Mouse (Mus musculus): ENCODE measurements around the gene H6pd.

The H6pd gene

DNA sequence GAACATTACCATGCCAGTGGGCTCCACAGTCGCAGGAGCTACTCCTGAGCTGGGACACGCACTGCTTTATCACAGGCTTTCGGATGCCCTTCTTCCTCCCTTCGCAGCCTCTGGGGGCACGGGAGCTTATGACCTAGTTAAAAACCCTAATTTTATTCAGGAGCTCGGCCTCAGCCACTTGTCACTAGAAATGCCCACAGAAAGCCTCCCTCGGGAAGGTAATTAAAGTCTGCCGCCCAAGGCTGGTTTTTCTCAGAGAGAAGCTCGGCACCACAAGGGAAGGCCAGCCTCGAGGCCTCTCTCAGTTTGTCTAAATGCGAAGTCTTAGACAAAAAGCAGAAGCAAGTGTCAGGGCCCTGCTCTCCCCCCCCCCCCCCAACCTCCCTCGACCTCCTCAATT is 64.6 kb downstream of the H6pd start:
- no peak for DNase-seq (ENCODE audit: low spot score in 2 of 2)

DNA sequence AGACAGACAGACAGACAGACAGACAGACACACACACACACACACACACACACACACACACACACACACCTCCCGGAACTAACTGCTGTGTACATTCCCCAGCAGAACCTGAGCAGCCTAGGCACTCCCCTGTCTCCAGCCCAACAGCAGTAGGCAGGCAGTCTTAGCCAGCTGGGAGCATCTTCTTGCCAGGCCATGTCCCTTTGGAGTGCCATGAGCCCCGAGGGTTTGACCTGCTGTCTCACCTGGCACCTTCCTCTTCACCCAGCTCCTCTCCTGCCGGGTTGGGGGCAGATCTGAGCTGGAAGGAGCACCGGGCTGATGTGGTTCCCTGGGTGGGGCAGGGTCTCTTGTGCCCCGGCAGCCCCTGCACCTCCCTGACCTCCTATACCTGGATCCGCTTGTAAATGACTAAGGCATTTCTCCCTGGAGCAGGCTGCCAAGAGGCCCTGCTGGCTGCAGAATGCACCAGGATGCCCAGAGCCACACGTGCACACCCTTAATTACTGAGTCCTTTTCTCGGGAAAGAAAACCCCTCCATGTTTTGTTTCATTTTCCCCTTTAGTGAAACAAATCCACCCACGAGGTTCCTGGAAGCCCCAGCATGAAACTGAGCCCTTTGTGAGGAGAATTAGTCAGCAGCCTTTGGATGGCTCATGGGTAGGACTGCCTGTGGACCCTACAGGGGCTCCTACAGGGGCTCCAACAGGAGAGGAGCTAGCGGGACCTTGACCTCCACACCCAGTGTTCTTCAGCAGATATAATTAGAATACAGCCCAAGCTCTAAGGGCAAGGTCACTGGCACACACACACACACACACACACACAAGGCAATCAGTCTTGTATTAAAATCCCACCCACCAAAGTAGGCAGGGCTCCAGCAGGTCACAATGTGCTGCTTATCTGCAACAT is 65.7 kb downstream of the H6pd start:
- no peak for DNase-seq (ENCODE audit: low spot score in 2 of 2)

DNA sequence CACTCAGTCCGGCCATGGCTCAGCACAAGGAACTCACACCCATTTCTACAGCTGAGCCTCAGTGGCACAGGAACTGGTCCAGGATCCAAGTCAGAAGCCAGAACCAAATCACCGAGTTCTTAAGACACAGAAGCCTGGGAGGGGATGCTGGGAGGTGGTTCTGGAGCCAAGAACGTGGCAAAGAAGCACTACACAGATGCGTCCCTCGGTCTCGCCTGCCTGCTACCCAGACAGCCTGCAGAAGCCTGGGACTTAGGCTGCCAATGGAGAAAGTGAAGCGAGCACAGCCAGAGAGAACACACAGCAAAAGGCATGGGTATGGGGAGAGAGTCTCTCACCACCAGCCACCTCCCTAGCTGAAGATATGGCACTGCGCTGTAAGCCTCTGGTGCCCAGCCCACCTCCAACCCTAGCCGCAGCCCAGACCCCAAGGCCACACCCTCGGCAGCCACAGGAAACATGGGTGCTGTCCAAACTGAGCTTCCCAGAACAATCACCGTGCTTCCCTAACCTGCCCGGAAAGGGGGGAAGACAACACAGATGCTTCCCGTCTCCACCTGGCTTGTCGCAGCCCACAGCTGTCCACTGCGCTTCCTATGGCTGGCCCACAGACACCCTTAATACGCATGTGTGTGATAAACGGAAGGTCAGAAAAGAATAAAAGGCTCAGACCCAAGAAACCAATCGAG is 67.6 kb downstream of the H6pd start:
- no peak for DNase-seq (ENCODE audit: low spot score in 2 of 2)

DNA sequence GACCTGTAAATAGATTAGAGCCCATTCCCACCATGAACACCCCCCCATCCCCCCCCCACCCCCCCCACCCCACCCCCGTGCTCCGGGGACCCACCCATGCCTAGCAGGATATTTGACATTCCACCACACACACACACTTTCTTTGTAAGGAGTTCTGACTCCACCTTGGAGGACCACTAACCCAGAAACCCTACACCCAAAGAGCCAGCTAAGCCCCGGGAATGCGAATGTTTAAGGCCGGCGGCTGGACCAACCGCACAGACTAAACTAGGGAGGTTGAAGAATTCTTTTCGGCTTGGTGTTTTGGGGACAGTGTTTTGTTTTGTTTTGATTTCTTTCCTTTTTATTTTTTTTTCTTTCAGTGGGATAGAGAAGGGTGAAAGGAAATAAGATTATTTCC is 70.1 kb downstream of the H6pd start:
- DNase-seq (ENCODE audit: low spot score in 2 of 2): no peak

DNA sequence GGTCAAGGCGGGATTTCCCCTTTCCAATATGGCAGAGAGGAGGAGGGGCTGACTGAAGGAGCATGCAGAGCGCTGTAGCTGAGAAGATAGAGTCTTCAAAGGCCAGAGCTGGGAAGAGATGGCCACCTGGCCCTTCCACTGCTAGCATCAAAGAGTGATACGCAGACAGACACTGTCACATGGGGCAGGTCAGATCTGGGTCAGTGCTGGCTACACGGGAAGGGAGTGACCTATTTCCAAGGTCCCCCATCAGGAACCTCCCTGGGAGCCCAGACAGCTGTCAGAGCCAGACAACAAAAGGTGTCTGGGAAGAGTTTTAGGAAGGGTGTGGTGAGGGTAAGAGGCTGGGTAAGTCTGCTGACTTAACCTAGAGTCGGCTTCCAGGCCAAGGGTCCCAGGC is 71.9 kb downstream of the H6pd start:
- no peak for DNase-seq (ENCODE audit: low spot score in 2 of 2)

DNA sequence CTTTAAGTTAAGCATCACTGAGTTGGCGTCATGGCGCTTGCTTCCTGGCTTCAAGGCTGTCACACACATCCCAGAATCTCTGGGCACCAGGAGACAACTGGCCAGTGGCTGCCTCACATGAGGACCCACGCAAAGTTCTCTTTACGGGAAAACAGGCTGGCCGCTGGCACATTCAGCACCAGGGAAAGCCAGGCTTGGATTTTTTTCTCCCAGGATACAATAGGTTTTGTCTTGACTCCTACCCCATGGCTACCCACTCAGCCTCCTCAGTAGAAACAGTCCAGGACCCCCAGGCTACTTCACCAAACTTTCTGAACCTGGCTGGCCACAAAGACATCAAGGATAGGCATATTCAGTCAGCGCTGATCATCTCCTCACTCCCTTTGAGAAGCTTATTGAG is 73.4 kb downstream of the H6pd start:
- no peak for DNase-seq (ENCODE audit: low spot score in 2 of 2)

DNA sequence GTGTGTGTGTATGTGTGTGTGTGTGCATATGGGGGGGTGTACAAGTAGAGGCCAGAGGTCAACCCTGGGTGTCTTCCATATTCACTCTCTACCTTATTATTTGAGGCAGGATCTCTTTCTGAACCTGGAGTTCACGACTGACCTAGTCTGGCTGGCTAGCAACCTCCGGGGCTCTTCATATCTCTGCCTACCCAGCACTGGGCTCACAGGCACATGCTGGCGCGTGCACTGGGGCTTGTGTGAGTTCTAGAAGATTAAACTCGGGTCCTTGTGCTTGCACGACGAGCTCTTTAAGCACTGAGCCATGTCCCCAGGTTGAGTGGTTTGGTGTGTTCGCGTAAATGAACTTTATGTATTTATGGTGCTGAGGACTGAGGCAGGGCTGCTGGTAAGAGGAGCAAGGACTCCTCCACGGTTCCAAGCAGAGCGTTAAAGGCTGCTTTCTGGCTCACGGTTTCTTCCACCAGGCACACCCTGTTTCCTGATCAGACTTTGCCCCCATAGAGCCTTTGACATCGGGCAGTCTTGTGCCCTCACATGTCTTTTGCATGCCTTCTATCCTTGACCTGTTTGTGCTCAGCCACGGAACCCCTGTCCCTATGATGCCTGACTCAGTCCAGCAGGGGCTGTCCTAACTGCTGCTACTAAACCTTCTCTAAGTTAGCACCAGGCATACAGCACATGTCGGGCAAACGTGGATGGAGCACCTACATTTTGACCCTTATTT is 75.1 kb downstream of the H6pd start:
- no peak for DNase-seq (ENCODE audit: low spot score in 2 of 2)

DNA sequence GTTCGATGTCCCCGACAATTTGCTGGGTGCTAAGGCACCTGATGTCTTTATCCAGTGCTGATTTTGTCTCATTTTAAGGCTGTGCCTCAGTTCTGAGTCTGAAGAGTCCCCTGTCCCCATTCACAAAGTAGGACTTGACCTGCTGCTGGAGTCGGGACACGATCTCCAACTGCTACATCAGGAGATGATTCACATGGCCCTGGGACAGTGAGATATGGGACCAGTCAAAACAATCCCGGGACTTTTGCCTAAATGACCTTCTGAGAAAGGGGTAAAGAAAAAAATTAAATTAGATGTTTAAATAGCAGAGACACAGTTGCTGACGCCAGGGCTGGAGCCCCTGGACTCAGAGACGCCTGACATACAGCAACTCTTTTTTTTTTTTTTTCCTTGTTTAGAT is 75.8 kb downstream of the H6pd start:
- DNase-seq (ENCODE audit: low spot score in 2 of 2): no peak

DNA sequence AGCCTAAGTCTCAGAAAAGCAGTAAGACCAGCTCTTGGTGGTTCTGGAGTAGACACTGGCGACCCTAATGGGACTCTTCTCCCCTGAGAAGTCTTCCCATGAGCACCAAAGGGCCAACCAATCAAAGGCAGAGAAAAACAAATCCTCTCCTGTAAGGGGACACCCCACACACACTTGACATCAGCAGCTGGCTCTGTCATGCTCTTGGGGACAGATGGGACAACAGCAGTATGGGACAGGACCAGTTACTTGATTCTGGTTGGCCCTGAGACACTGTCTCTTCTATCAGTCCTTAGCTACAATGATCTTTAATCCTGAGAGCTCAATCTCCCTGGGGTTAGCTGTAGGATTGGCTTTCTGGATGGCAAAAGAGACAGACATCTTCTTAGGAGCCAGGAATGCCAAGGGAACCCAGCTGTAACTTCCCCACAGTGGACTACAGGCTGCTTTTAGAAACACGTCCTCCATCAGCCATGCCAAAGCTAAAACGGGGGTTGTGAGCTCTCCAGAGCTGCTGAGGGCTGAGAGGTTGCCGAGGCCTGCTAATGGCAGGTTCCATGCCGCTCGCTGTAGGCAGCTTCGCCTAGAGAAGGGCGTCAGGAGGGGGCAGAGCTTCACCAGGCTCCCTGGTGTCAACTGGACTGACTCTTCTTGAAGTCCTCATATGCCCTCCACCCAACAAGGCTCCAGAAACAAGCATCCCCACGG is 76.6 kb downstream of the H6pd start:
- no peak for DNase-seq (ENCODE audit: low spot score in 2 of 2)

DNA sequence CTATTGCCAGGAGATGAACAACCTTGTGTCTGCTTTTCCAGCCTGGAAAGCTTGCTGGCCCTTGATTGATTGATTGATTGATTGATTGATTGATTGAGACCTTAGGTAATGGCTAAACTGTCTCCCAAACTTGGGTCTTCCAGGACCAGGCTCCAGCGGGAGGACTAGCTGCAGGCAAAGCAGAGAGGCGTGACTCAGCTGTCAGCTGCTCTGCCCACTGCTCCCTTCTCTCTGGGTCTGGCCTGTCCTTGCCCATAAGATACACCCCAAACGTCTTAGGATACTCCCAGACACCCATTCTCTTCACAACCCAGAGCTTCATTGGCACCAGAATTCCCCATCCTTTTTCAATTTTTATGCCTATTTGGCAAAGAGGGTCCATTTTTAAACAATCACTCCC is 78.1 kb downstream of the H6pd start:
- DNase-seq (ENCODE audit: low spot score in 2 of 2): no peak

Data from right cerebral cortex, adult 2 months (tissue).